Mouse (Mus musculus) liver, adult 2 months (tissue): ENCODE measurements around the gene Rho.

Experiments used
- CTCF ChIP-seq: fragments of 200-500 bp; IDR thresholded peaks from 2 replicates; pipeline ENCODE4 v1.5.1; 2011; ENCODE audit warnings: low read depth, low read length, control low read depth
- POLR2A ChIP-seq: fragments of 200-500 bp; IDR thresholded peaks from 2 replicates; pipeline ENCODE4 v1.6.1; 2011; ENCODE audit warnings: low read length, control low read depth; ENCODE audit not compliant: insufficient read depth; ENCODE audit errors: extremely low read depth

- TF ChIP-seq CTCF (no peak), POLR2A (no peak)
Observed at GRCm38 (mm10) chr6:115985622-115986021, 54.1 kb downstream of the Rho start.
